Mouse (Mus musculus): ENCODE measurements at regions not wholly inside any gene's neighbourhood (a gene's known extent, or its start where the extent isn't known, plus 50 kb on each side); places are given as distances from the start of the nearest gene placed in this dataset.
"Not testable (repeated sequence)": the region's sequence is repeated elsewhere in the genome, so short reads cannot be mapped to it uniquely, and the experiment has no call there.

GRCm38 (mm10) chr2:147307488-147308386, 54.0 kb upstream of the Pax1 start:
- Histone ChIP-seq H3K9ac (replicated peaks; ENCODE audit: low read length) (no peak overlapping the region), H3K4me3 (replicated peaks; ENCODE audit: low read depth, low read length) (no peak overlapping the region), H3K9me3 (ENCODE audit: control insufficient read depth, low read length) (no peaks in the 10 kb centered on the region), H3K36me3 (ENCODE audit: control insufficient read depth, insufficient read depth, low read length) (no peaks in the 10 kb centered on the region), H3K4me2 (ENCODE audit: low read length) (peak overlapping the region; percentile 27), H3K27me3 (ENCODE audit: control insufficient read depth, insufficient read depth, low read length) (peaks cover 23% of the 10 kb centered on the region), H3K4me1 (ENCODE audit: control insufficient read depth, insufficient read depth, low read length) (no peaks in the 10 kb centered on the region), H3K27ac (replicated peaks; ENCODE audit: low read depth, low read length) (no peak overlapping the region)
- WGBS, result 11% methylated on average over 12 of the region's 12 CpGs
- ATAC-seq (ENCODE audit: low FRiP score, low TSS enrichment), result peak; percentile 85
- DNase-seq, result peak; percentile 90

- Histone ChIP-seq H3K9ac (replicated peaks; ENCODE audit: low read length) (no peak overlapping the region), H3K27ac (replicated peaks; ENCODE audit: low read depth, low read length) (no peak overlapping the region), H3K27me3 (ENCODE audit: control insufficient read depth, insufficient read depth, low read length) (peaks cover 23% of the 10 kb centered on the region), H3K4me2 (ENCODE audit: low read length) (no peak overlapping the region), H3K4me1 (ENCODE audit: control insufficient read depth, insufficient read depth, low read length) (no peaks in the 10 kb centered on the region), H3K9me3 (ENCODE audit: control insufficient read depth, low read length) (no peaks in the 10 kb centered on the region), H3K36me3 (ENCODE audit: control insufficient read depth, insufficient read depth, low read length) (no peaks in the 10 kb centered on the region), H3K4me3 (replicated peaks; ENCODE audit: low read depth, low read length) (no peak overlapping the region)
- ATAC-seq (ENCODE audit: low FRiP score, low TSS enrichment), result no peak
- 76% methylated on average over 6 of the region's 6 CpGs for WGBS
- DNase-seq, result no peak
These were observed 55.0 kb upstream of the Pax1 start for GRCm38 (mm10) chr2:147306728-147307127.

GRCm38 (mm10) chr2:147305262-147305661, 56.5 kb upstream of the Pax1 start:
- Histone ChIP-seq H3K9ac (replicated peaks; ENCODE audit: low read length) (no peak overlapping the region), H3K27ac (replicated peaks; ENCODE audit: low read depth, low read length) (no peak overlapping the region), H3K36me3 (ENCODE audit: control insufficient read depth, insufficient read depth, low read length) (no peaks in the 10 kb centered on the region), H3K4me2 (ENCODE audit: low read length) (no peak overlapping the region), H3K9me3 (ENCODE audit: control insufficient read depth, low read length) (no peaks in the 10 kb centered on the region), H3K4me3 (replicated peaks; ENCODE audit: low read depth, low read length) (no peak overlapping the region), H3K4me1 (ENCODE audit: control insufficient read depth, insufficient read depth, low read length) (no peaks in the 10 kb centered on the region), H3K27me3 (ENCODE audit: control insufficient read depth, insufficient read depth, low read length) (peaks cover 23% of the 10 kb centered on the region)
- WGBS, result 24% methylated on average over 5 of the region's 5 CpGs
- DNase-seq (peak; percentile 85), ATAC-seq (ENCODE audit: low FRiP score, low TSS enrichment) (no peak)

- 96% methylated on average over 1 of the region's 1 CpGs for WGBS
- no peak overlapping the region for H3K4me3 ChIP-seq (replicated peaks; ENCODE audit: low read depth, low read length)
- no peaks in the 10 kb centered on the region for H3K9me3 ChIP-seq (ENCODE audit: control insufficient read depth, low read length)
- no peak for ATAC-seq (ENCODE audit: low FRiP score, low TSS enrichment)
- H3K4me2 ChIP-seq (ENCODE audit: low read length), result no peak overlapping the region
- H3K27ac ChIP-seq (replicated peaks; ENCODE audit: low read depth, low read length), result no peak overlapping the region
- H3K4me1 ChIP-seq (ENCODE audit: control insufficient read depth, insufficient read depth, low read length), result peaks cover 4% of the 10 kb centered on the region; the same call in 1 of the 2 replicates
- H3K9ac ChIP-seq (replicated peaks; ENCODE audit: low read length), result no peak overlapping the region
- DNase-seq, result no peak
- no peaks in the 10 kb centered on the region for H3K36me3 ChIP-seq (ENCODE audit: control insufficient read depth, insufficient read depth, low read length)
- peaks cover 4% of the 10 kb centered on the region; the same call in 1 of the 2 replicates for H3K27me3 ChIP-seq (ENCODE audit: control insufficient read depth, insufficient read depth, low read length)
These were observed 61.2 kb upstream of the Pax1 start for GRCm38 (mm10) chr2:147300503-147300902.

- H3K9me3 ChIP-seq (ENCODE audit: control insufficient read depth, low read length), result no peaks in the 10 kb centered on the region
- peaks cover 4% of the 10 kb centered on the region; the same call in 1 of the 2 replicates for H3K4me1 ChIP-seq (ENCODE audit: control insufficient read depth, insufficient read depth, low read length)
- WGBS, result 65% methylated on average over 3 of the region's 3 CpGs
- ATAC-seq (ENCODE audit: low FRiP score, low TSS enrichment), result no peak
- no peak for DNase-seq
- no peak overlapping the region for H3K27ac ChIP-seq (replicated peaks; ENCODE audit: low read depth, low read length)
- H3K9ac ChIP-seq (replicated peaks; ENCODE audit: low read length), result no peak overlapping the region
- H3K27me3 ChIP-seq (ENCODE audit: control insufficient read depth, insufficient read depth, low read length), result no peaks in the 10 kb centered on the region; the same call in 1 of the 2 replicates
- H3K36me3 ChIP-seq (ENCODE audit: control insufficient read depth, insufficient read depth, low read length), result no peaks in the 10 kb centered on the region
- H3K4me3 ChIP-seq (replicated peaks; ENCODE audit: low read depth, low read length), result no peak overlapping the region
- no peak overlapping the region for H3K4me2 ChIP-seq (ENCODE audit: low read length)
These were observed 62.4 kb upstream of the Pax1 start for GRCm38 (mm10) chr2:147299359-147299758.

GRCm38 (mm10) chr2:147298499-147298896, 63.2 kb upstream of the Pax1 start:
- Histone ChIP-seq H3K27me3 (ENCODE audit: control insufficient read depth, insufficient read depth, low read length) (no peaks in the 10 kb centered on the region; the same call in 1 of the 2 replicates), H3K4me1 (ENCODE audit: control insufficient read depth, insufficient read depth, low read length) (peaks cover 4% of the 10 kb centered on the region; the same call in 1 of the 2 replicates), H3K9ac (replicated peaks; ENCODE audit: low read length) (no peak overlapping the region), H3K36me3 (ENCODE audit: control insufficient read depth, insufficient read depth, low read length) (no peaks in the 10 kb centered on the region), H3K9me3 (ENCODE audit: control insufficient read depth, low read length) (no peaks in the 10 kb centered on the region), H3K4me2 (ENCODE audit: low read length) (no peak overlapping the region), H3K27ac (replicated peaks; ENCODE audit: low read depth, low read length) (peak overlapping the region; percentile 2; the same call in 1 of the 2 replicates), H3K4me3 (replicated peaks; ENCODE audit: low read depth, low read length) (no peak overlapping the region)
- ATAC-seq (ENCODE audit: low FRiP score, low TSS enrichment), result peak; percentile 81
- 44% methylated on average over 7 of the region's 7 CpGs for WGBS
- peak; percentile 84 for DNase-seq

GRCm38 (mm10) chr2:147297876-147298498, 63.7 kb upstream of the Pax1 start:
- Histone ChIP-seq H3K9me3 (ENCODE audit: control insufficient read depth, low read length) (no peaks in the 10 kb centered on the region), H3K9ac (replicated peaks; ENCODE audit: low read length) (no peak overlapping the region), H3K36me3 (ENCODE audit: control insufficient read depth, insufficient read depth, low read length) (no peaks in the 10 kb centered on the region), H3K4me2 (ENCODE audit: low read length) (no peak overlapping the region), H3K4me1 (ENCODE audit: control insufficient read depth, insufficient read depth, low read length) (peaks cover 4% of the 10 kb centered on the region; the same call in 1 of the 2 replicates), H3K27me3 (ENCODE audit: control insufficient read depth, insufficient read depth, low read length) (no peaks in the 10 kb centered on the region; the same call in 1 of the 2 replicates), H3K27ac (replicated peaks; ENCODE audit: low read depth, low read length) (peak overlapping the region; percentile 2; the same call in 1 of the 2 replicates), H3K4me3 (replicated peaks; ENCODE audit: low read depth, low read length) (no peak overlapping the region)
- 60% methylated on average over 11 of the region's 11 CpGs for WGBS
- DNase-seq (peak; percentile 28), ATAC-seq (ENCODE audit: low FRiP score, low TSS enrichment) (peak; percentile 28)

GRCm38 (mm10) chr2:147294926-147295325, 66.8 kb upstream of the Pax1 start:
- not testable (repeated sequence) for H3K9me3 ChIP-seq (ENCODE audit: control insufficient read depth, low read length); H3K36me3 ChIP-seq (ENCODE audit: control insufficient read depth, insufficient read depth, low read length); H3K4me1 ChIP-seq (ENCODE audit: control insufficient read depth, insufficient read depth, low read length); ATAC-seq (ENCODE audit: low FRiP score, low TSS enrichment); H3K4me2 ChIP-seq (ENCODE audit: low read length); H3K9ac ChIP-seq (replicated peaks; ENCODE audit: low read length); DNase-seq; H3K27me3 ChIP-seq (ENCODE audit: control insufficient read depth, insufficient read depth, low read length); H3K4me3 ChIP-seq (replicated peaks; ENCODE audit: low read depth, low read length); H3K27ac ChIP-seq (replicated peaks; ENCODE audit: low read depth, low read length)
- 88% methylated on average over 2 of the region's 2 CpGs for WGBS

Data from midbrain, embryonic 14.5 days (tissue).